In the genomic region with DNA sequence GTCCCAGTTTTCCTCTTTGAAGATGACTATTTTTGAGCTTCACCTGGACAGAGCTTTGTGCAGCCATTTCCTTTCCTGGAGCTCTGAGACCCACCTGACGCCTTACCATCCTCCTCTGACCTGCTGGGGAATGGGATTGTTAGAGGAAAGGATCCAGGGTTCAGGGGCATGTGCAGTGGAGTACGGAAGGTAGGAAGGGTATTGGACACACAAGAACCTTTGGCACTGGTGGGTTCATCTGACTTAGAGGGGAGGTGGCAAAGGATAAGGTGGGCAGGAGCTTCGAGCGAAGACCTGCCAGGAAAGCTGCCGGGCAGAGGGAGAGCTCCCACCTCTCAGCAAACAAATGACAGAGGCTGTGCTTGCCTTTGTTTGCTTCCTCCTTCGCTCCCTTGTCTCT, we compare ENCODE assay signal across 10 mouse cellular contexts. TPM values are rescaled to one million over a fixed set of nuclear protein-coding genes. Genes with fewer than 3 reads are reported as not detected.
DNase-seq lines count a peak whose midpoint lies in the region; ATAC-seq and TF ChIP-seq lines count a peak whose summit lies in the region.
"Had no signal": no experiment of that assay in that cellular context is flagged by ENCODE, and none has a peak within 500 bp of the region (broad histone marks: within the 10 kb centered on the region; RNA-seq: fewer than 3 reads in every experiment).

No protein-coding gene starts in this region.

- H3K36me3 ChIP-seq in heart, embryonic 15.5 days = no peaks in the 10 kb centered on the region
- H3K36me3 ChIP-seq in embryonic facial prominence, embryonic 13.5 days = no peaks in the 10 kb centered on the region
- H3K36me3 ChIP-seq in hindbrain, embryonic 14.5 days (replicated peaks; ENCODE audit: control insufficient read depth, insufficient read depth) = peaks cover 13% of the 10 kb centered on the region
- H3K36me3 ChIP-seq in midbrain, postnatal 0 days (ENCODE audit: insufficient read depth, low read length) = peaks cover 2% of the 10 kb centered on the region; the same call in 1 of the 2 replicates
- H3K36me3 ChIP-seq: liver, embryonic 15.5 days had no signal

- peak overlapping the region; percentile 98 for H3K4me2 ChIP-seq in heart, embryonic 15.5 days
- H3K4me2 ChIP-seq in embryonic facial prominence, embryonic 13.5 days = peak overlapping the region; percentile 89
- peak overlapping the region; percentile 85 for H3K4me2 ChIP-seq in hindbrain, embryonic 14.5 days (replicated peaks)
- H3K4me2 ChIP-seq in midbrain, postnatal 0 days (ENCODE audit: low read depth, low read length, poor library complexity, severe bottlenecking) = peak overlapping the region; percentile 79

- peaks cover 46% of the 10 kb centered on the region for H3K27me3 ChIP-seq in heart, embryonic 15.5 days
- H3K27me3 ChIP-seq in embryonic facial prominence, embryonic 13.5 days = peaks cover 69% of the 10 kb centered on the region
- peaks cover 22% of the 10 kb centered on the region for H3K27me3 ChIP-seq in hindbrain, embryonic 14.5 days (ENCODE audit: control insufficient read depth, insufficient read depth, low read length)
- H3K27me3 ChIP-seq in midbrain, postnatal 0 days (ENCODE audit: insufficient read depth, low read length) = no peaks in the 10 kb centered on the region

- no peak overlapping the region for H3K27ac ChIP-seq in heart, embryonic 15.5 days
- no peak overlapping the region for H3K27ac ChIP-seq in embryonic facial prominence, embryonic 13.5 days
- peak overlapping the region; percentile 94 for H3K27ac ChIP-seq in hindbrain, embryonic 14.5 days
- peak overlapping the region; percentile 94 for H3K27ac ChIP-seq in midbrain, postnatal 0 days (ENCODE audit: low read depth, low read length)
- H3K27ac ChIP-seq: liver, embryonic 15.5 days had no signal

- 50% methylated on average over 6 of the region's 6 CpGs for WGBS in heart, embryonic 15.5 days
- WGBS in embryonic facial prominence, embryonic 13.5 days = 23% methylated on average over 6 of the region's 6 CpGs
- WGBS in hindbrain, embryonic 14.5 days = 9% methylated on average over 6 of the region's 6 CpGs
- WGBS in midbrain, postnatal 0 days = 13% methylated on average over 6 of the region's 6 CpGs

- no peak for ATAC-seq in heart, embryonic 15.5 days (replicated peaks; ENCODE audit: insufficient number of reproducible peaks, insufficient read depth, low FRiP score, low read depth)
- ATAC-seq in embryonic facial prominence, embryonic 13.5 days (ENCODE audit: insufficient number of reproducible peaks, insufficient read depth, low FRiP score, low TSS enrichment, low read depth) = no peak
- no peak for ATAC-seq in hindbrain, embryonic 14.5 days (ENCODE audit: low FRiP score)
- 0 out of 2 replicates have a peak, but pooled peaks have one; percentile 0 for ATAC-seq in midbrain, postnatal 0 days (ENCODE audit: low FRiP score)
- ATAC-seq in megakaryocyte progenitor cell, adult 5-6 weeks (replicated peaks; ENCODE audit: poor library complexity) = no peak

- DNase-seq in heart, adult 18-20 months = no peak
- no peak for DNase-seq in hindbrain, embryonic 14.5 days (ENCODE audit: low spot score)
- DNase-seq in midbrain, postnatal 0 days (ENCODE audit: low spot score) = peak; percentile 30
- DNase-seq in urinary bladder, adult 18-20 months (ENCODE audit: low spot score in 2 of 2) = no peak
- no peak for DNase-seq in gastrocnemius, adult 18-20 months (ENCODE audit: low spot score)

- H3K4me3 ChIP-seq in heart, embryonic 15.5 days = peak overlapping the region; percentile 60; the same call in 1 of the 2 replicates
- H3K4me3 ChIP-seq in embryonic facial prominence, embryonic 13.5 days = peak overlapping the region; percentile 56
- peak overlapping the region; percentile 66 for H3K4me3 ChIP-seq in hindbrain, embryonic 14.5 days (replicated peaks; ENCODE audit: low read length)
- peak overlapping the region; percentile 68 for H3K4me3 ChIP-seq in midbrain, postnatal 0 days (ENCODE audit: low read depth, low read length)

- H3K4me1 ChIP-seq in heart, embryonic 15.5 days (replicated peaks) = peaks cover 31% of the 10 kb centered on the region
- H3K4me1 ChIP-seq in embryonic facial prominence, embryonic 13.5 days = peaks cover 27% of the 10 kb centered on the region
- peaks cover 38% of the 10 kb centered on the region for H3K4me1 ChIP-seq in hindbrain, embryonic 14.5 days (replicated peaks; ENCODE audit: control insufficient read depth, insufficient read depth, low read length)
- H3K4me1 ChIP-seq in midbrain, postnatal 0 days (ENCODE audit: insufficient read depth, low read length) = peaks cover 11% of the 10 kb centered on the region

- H3K9me3 ChIP-seq in heart, embryonic 15.5 days (replicated peaks) = no peaks in the 10 kb centered on the region
- H3K9me3 ChIP-seq in embryonic facial prominence, embryonic 13.5 days = peaks cover 4% of the 10 kb centered on the region; the same call in 1 of the 2 replicates
- H3K9me3 ChIP-seq in hindbrain, embryonic 14.5 days (ENCODE audit: control insufficient read depth, low read length) = no peaks in the 10 kb centered on the region
- H3K9me3 ChIP-seq in midbrain, postnatal 0 days (ENCODE audit: low read length) = no peaks in the 10 kb centered on the region
- H3K9me3 ChIP-seq: liver, embryonic 15.5 days had no signal

- TF ChIP-seq CTCF in midbrain, postnatal 0 days (IDR thresholded peaks at IDR 0.05) = no peak

- H3K9ac ChIP-seq in heart, embryonic 15.5 days = peak overlapping the region; percentile 70; the same call in 1 of the 2 replicates
- H3K9ac ChIP-seq in embryonic facial prominence, embryonic 13.5 days = peak overlapping the region; percentile 81; the same call in 1 of the 2 replicates
- H3K9ac ChIP-seq in hindbrain, embryonic 14.5 days = peak overlapping the region; percentile 93
- peak overlapping the region; percentile 89 for H3K9ac ChIP-seq in midbrain, postnatal 0 days (replicated peaks; ENCODE audit: low read length, poor library complexity, severe bottlenecking)
- H3K9ac ChIP-seq: liver, embryonic 15.5 days had no signal

RNA-seq across cellular contexts. Expression of gene C1qtnf4, which starts 0.8 kb away (rescaled TPM):
- polyA plus RNA-seq in heart, embryonic 15.5 days (2015; fragmentation: Nextera tagmentation; extraction: Ambion mirVana) = 11.4 and 14.5 TPM in 2 replicates
- 1 to 10 TPM; 3.5 to 3.7 TPM for total RNA-seq in heart, adult 18-20 months (2021)
- 16.7 and 21.5 TPM in 2 replicates for polyA plus RNA-seq in embryonic facial prominence, embryonic 13.5 days (2015; fragmentation: Nextera tagmentation; extraction: Ambion mirVana)
- 182 and 189 TPM in 2 replicates for polyA plus RNA-seq in hindbrain, embryonic 14.5 days (2014; fragmentation: Nextera tagmentation; extraction: Ambion mirVana)
- 488 and 629 TPM in 2 replicates for total RNA-seq in midbrain, postnatal 0 days (2014; rRNA removed)
- 245 and 271 TPM in 2 replicates for polyA plus RNA-seq in midbrain, postnatal 0 days (2015; fragmentation: Nextera tagmentation; extraction: Ambion mirVana)
- total RNA-seq in megakaryocyte progenitor cell, adult 5-6 weeks (2015) = not detected in 2 replicates
- not detected in 2 replicates for total RNA-seq in megakaryocyte progenitor cell, adult 5-6 weeks (2017)
- total RNA-seq in gastrocnemius, adult 18-20 months (2021) = 1 to 10 TPM; 6.5 to 9.7 TPM
- polyA plus RNA-seq: G1E had no signal

RNA-seq across cellular contexts. Expression of gene Kbtbd4, which starts 18.1 kb away (rescaled TPM):
- 22.5 and 29.2 TPM in 2 replicates for polyA plus RNA-seq in heart, embryonic 15.5 days (2015; fragmentation: Nextera tagmentation; extraction: Ambion mirVana)
- 10 to 100 TPM; 18.3 to 26.0 TPM for total RNA-seq in heart, adult 18-20 months (2021)
- polyA plus RNA-seq in embryonic facial prominence, embryonic 13.5 days (2015; fragmentation: Nextera tagmentation; extraction: Ambion mirVana) = 46.1 and 47.0 TPM in 2 replicates
- 44.2 and 45.5 TPM in 2 replicates for polyA plus RNA-seq in hindbrain, embryonic 14.5 days (2014; fragmentation: Nextera tagmentation; extraction: Ambion mirVana)
- total RNA-seq in midbrain, postnatal 0 days (2014; rRNA removed) = 47.7 and 50.5 TPM in 2 replicates
- polyA plus RNA-seq in midbrain, postnatal 0 days (2015; fragmentation: Nextera tagmentation; extraction: Ambion mirVana) = 60.0 and 60.4 TPM in 2 replicates
- total RNA-seq in megakaryocyte progenitor cell, adult 5-6 weeks (2015) = 10.0 and 16.4 TPM in 2 replicates
- total RNA-seq in megakaryocyte progenitor cell, adult 5-6 weeks (2017) = 15.1 and 17.6 TPM in 2 replicates
- 10 to 100 TPM; 17.8 to 19.2 TPM for total RNA-seq in gastrocnemius, adult 18-20 months (2021)

RNA-seq across cellular contexts. Expression of gene Ndufs3, which starts 18.2 kb away (rescaled TPM):
- 355 and 388 TPM in 2 replicates for polyA plus RNA-seq in heart, embryonic 15.5 days (2015; fragmentation: Nextera tagmentation; extraction: Ambion mirVana)
- total RNA-seq in heart, adult 18-20 months (2021) = 1,000 to 10,000 TPM in 1 of 2 experiments, 100 to 1,000 TPM in 1; 874 to 1,007 TPM
- polyA plus RNA-seq in embryonic facial prominence, embryonic 13.5 days (2015; fragmentation: Nextera tagmentation; extraction: Ambion mirVana) = 208 and 232 TPM in 2 replicates
- 216 and 227 TPM in 2 replicates for polyA plus RNA-seq in hindbrain, embryonic 14.5 days (2014; fragmentation: Nextera tagmentation; extraction: Ambion mirVana)
- total RNA-seq in midbrain, postnatal 0 days (2014; rRNA removed) = 158 and 196 TPM in 2 replicates
- 251 and 258 TPM in 2 replicates for polyA plus RNA-seq in midbrain, postnatal 0 days (2015; fragmentation: Nextera tagmentation; extraction: Ambion mirVana)
- 156 and 172 TPM in 2 replicates for total RNA-seq in megakaryocyte progenitor cell, adult 5-6 weeks (2015)
- 68.0 and 89.2 TPM in 2 replicates for total RNA-seq in megakaryocyte progenitor cell, adult 5-6 weeks (2017)
- total RNA-seq in gastrocnemius, adult 18-20 months (2021) = 100 to 1,000 TPM; 489 to 535 TPM

RNA-seq across cellular contexts. Expression of gene Mtch2, which starts 39.5 kb away (rescaled TPM):
- 231 and 234 TPM in 2 replicates for polyA plus RNA-seq in heart, embryonic 15.5 days (2015; fragmentation: Nextera tagmentation; extraction: Ambion mirVana)
- 100 to 1,000 TPM; 203 to 215 TPM for total RNA-seq in heart, adult 18-20 months (2021)
- 192 and 198 TPM in 2 replicates for polyA plus RNA-seq in embryonic facial prominence, embryonic 13.5 days (2015; fragmentation: Nextera tagmentation; extraction: Ambion mirVana)
- polyA plus RNA-seq in hindbrain, embryonic 14.5 days (2014; fragmentation: Nextera tagmentation; extraction: Ambion mirVana) = 270 and 276 TPM in 2 replicates
- 121 and 124 TPM in 2 replicates for total RNA-seq in midbrain, postnatal 0 days (2014; rRNA removed)
- 195 and 210 TPM in 2 replicates for polyA plus RNA-seq in midbrain, postnatal 0 days (2015; fragmentation: Nextera tagmentation; extraction: Ambion mirVana)
- total RNA-seq in megakaryocyte progenitor cell, adult 5-6 weeks (2015) = 155 and 176 TPM in 2 replicates
- total RNA-seq in megakaryocyte progenitor cell, adult 5-6 weeks (2017) = 170 and 182 TPM in 2 replicates
- total RNA-seq in gastrocnemius, adult 18-20 months (2021) = 100 to 1,000 TPM; 146 to 157 TPM

RNA-seq across cellular contexts. Expression of gene Celf1, which starts 53.7 kb away (rescaled TPM):
- polyA plus RNA-seq in heart, embryonic 15.5 days (2015; fragmentation: Nextera tagmentation; extraction: Ambion mirVana) = 98.2 and 98.3 TPM in 2 replicates
- total RNA-seq in heart, adult 18-20 months (2021) = 10 to 100 TPM; 70.7 to 74.4 TPM
- polyA plus RNA-seq in embryonic facial prominence, embryonic 13.5 days (2015; fragmentation: Nextera tagmentation; extraction: Ambion mirVana) = 82.5 and 91.3 TPM in 2 replicates
- 75.2 and 78.5 TPM in 2 replicates for polyA plus RNA-seq in hindbrain, embryonic 14.5 days (2014; fragmentation: Nextera tagmentation; extraction: Ambion mirVana)
- 82.5 and 85.4 TPM in 2 replicates for total RNA-seq in midbrain, postnatal 0 days (2014; rRNA removed)
- 62.9 and 69.5 TPM in 2 replicates for polyA plus RNA-seq in midbrain, postnatal 0 days (2015; fragmentation: Nextera tagmentation; extraction: Ambion mirVana)
- total RNA-seq in megakaryocyte progenitor cell, adult 5-6 weeks (2015) = 34.0 and 42.8 TPM in 2 replicates
- total RNA-seq in megakaryocyte progenitor cell, adult 5-6 weeks (2017) = 23.7 and 37.6 TPM in 2 replicates
- total RNA-seq in gastrocnemius, adult 18-20 months (2021) = 10 to 100 TPM; 50.3 to 63.6 TPM

Comparison
In these comparisons a context has a peak if more than half of its experiments do, and no peak if none do; other contexts are left out.
1. H3K27ac ChIP-seq: peak in hindbrain, embryonic 14.5 days (single experiment) and midbrain, postnatal 0 days (single experiment); none in heart, embryonic 15.5 days (single experiment) and embryonic facial prominence, embryonic 13.5 days (single experiment).
2. RNA of gene C1qtnf4, which starts 0.8 kb away (total RNA-seq): 488 to 629 TPM in midbrain, postnatal 0 days; 6.5 to 9.7 TPM in gastrocnemius, adult 18-20 months, 3.5 to 3.7 TPM in heart, adult 18-20 months and not detected in megakaryocyte progenitor cell, adult 5-6 weeks; every median in the first group is over 10 times any median in the second.
3. Peak in every context shown above with its lines, with median percentiles within 50 percentile points of each other: H3K4me2 ChIP-seq, H3K4me3 ChIP-seq and H3K9ac ChIP-seq.